Mouse (Mus musculus): ENCODE measurements around the gene Iqsec1. TPM values are rescaled to one million over a fixed set of nuclear protein-coding genes. Genes with fewer than 3 reads are reported as not detected.

Gene Iqsec1
- polyA plus RNA-seq, 1 experiment from 2014 or later: 2.6 TPM

DNA sequence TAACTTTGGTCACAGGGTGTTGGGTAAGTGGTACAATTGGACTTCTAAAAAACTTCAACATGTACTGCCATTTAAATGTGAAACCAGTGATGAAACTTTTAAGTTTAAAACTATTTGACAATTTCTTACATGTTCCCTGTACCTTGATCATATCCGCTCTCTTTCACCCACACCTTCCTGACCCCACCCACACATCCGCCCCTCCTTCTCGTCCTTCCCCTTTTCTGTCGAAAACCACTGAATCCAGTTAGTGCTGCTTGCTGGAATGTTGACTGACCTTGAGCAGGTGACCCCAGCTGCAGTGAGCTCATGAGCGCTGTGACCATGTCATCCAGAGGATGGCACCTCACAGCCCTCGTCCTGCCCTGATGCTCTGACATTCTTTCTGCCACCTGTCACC lies 359.0 kb downstream of the Iqsec1 start:
- ATAC-seq (ENCODE audit: insufficient read depth): no peak
- Histone ChIP-seq H3K4me1 (replicated peaks) (peaks cover 51% of the 10 kb centered on the region), H3K4me3 (replicated peaks) (no peak overlapping the region), H3K9me3 (replicated peaks) (no peaks in the 10 kb centered on the region), H3K36me3 (replicated peaks) (peaks cover 97% of the 10 kb centered on the region), H3K27me3 (no peaks in the 10 kb centered on the region), H3K9ac (no peak overlapping the region), H3K4me2 (no peak overlapping the region), H3K27ac (replicated peaks) (peak overlapping the region; percentile 2; the same call in 1 of the 2 replicates)
- WGBS (ENCODE audit: insufficient replicate concordance): 56% methylated on average over 6 of the region's 6 CpGs

DNA sequence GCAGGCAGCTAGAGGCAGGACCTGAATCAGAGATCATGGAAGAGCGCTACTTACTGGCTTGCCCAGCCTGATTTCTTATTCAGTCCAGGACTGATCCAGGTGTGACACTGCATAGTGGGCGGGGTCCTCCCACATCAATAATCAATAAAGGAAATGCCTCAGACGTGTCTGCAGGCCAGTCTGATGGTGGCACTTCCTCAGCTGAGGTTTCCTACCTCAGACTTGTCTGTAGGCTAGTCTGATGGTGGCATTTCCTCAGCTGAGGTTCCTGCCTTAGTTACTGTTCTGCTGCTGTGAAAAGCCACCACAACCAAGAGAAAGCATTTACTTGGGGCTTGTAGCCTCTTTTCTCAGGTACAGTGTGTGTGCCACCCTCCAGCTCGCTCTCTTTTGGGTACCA lies 360.9 kb downstream of the Iqsec1 start:
- WGBS (ENCODE audit: insufficient replicate concordance): 69% methylated on average over 4 of the region's 4 CpGs
- no peaks in the 10 kb centered on the region for H3K9me3 ChIP-seq (replicated peaks)
- peak overlapping the region; percentile 21; the same call in 1 of the 2 replicates for H3K27ac ChIP-seq (replicated peaks)
- no peak overlapping the region for H3K4me2 ChIP-seq
- no peak for ATAC-seq (ENCODE audit: insufficient read depth)
- H3K9ac ChIP-seq: no peak overlapping the region
- H3K27me3 ChIP-seq: no peaks in the 10 kb centered on the region
- H3K4me3 ChIP-seq (replicated peaks): no peak overlapping the region
- peaks cover 80% of the 10 kb centered on the region for H3K36me3 ChIP-seq (replicated peaks)
- peaks cover 70% of the 10 kb centered on the region for H3K4me1 ChIP-seq (replicated peaks)

DNA sequence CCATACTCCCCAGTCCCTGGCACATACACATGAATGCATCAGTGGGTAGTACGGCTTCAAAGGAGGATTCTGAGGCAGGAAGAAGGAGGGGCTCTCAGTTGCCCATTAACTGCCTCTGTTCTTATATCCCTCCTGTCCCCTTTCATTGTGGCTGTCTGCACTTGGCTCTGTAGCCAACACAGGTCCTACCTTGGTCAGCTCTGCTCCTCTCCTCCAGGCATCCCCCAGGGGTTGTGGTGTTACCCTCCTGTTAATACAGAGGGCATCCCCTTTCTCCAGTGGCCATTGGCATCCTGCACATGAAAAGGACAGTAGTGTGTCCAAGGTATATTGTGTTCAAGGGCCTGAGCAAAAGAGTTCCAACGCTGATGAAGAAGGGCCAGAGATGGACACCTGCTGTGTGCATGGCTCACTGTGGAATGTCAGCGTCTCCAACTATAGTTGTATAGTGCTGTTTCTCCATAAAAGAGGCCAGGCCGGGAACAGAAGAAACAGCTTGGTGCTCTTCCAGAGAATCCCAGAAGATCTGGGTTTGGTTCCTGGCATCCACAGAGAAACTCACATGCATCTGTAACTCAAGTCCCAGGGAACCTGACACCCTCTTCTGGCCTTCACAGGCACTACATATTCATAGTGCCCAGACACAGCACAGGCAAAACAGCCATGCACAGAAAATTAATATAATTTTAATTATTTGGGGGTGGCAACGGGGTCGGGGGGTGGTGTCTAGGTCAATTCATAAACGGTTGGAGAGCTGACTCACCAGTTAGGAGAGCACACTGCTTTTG lies 363.1 kb downstream of the Iqsec1 start:
- peak overlapping the region; percentile 73 for H3K4me2 ChIP-seq
- H3K9ac ChIP-seq: peak overlapping the region; percentile 78
- no peak for ATAC-seq (ENCODE audit: insufficient read depth)
- no peaks in the 10 kb centered on the region for H3K27me3 ChIP-seq
- peak overlapping the region; percentile 61 for H3K4me3 ChIP-seq (replicated peaks)
- peaks cover 58% of the 10 kb centered on the region for H3K36me3 ChIP-seq (replicated peaks)
- peaks cover 92% of the 10 kb centered on the region for H3K4me1 ChIP-seq (replicated peaks)
- H3K27ac ChIP-seq (replicated peaks): peak overlapping the region; percentile 97
- H3K9me3 ChIP-seq (replicated peaks): no peaks in the 10 kb centered on the region
- WGBS (ENCODE audit: insufficient replicate concordance): 76% methylated on average over 7 of the region's 7 CpGs

DNA sequence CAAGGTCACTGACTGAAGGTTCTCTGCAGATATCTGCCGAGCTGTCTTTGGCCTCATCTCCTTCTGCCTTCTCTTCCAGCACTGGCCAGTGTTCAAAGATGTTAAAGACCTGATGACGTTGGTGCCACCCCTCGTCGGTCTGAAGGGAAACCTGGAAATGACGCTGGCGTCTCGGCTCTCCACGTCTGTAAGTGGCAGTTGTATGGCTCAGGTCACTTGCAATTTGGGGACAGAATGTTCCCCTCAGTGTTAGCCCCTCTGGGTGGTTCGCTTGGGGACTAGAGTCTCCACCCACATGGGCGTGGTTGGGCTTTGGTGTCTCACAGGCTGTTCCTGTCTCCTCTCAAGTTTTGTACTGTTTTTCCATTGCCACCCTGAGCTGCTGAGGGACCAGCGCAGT lies 363.8 kb downstream of the Iqsec1 start:
- ATAC-seq (ENCODE audit: insufficient read depth): peak; percentile 38
- Histone ChIP-seq H3K36me3 (replicated peaks) (peaks cover 52% of the 10 kb centered on the region), H3K9ac (peak overlapping the region; percentile 78), H3K4me3 (replicated peaks) (peak overlapping the region; percentile 61), H3K27me3 (no peaks in the 10 kb centered on the region), H3K4me1 (replicated peaks) (peaks cover 94% of the 10 kb centered on the region), H3K27ac (replicated peaks) (peak overlapping the region; percentile 97), H3K4me2 (peak overlapping the region; percentile 73), H3K9me3 (replicated peaks) (no peaks in the 10 kb centered on the region)
- WGBS (ENCODE audit: insufficient replicate concordance): 18% methylated on average over 11 of the region's 11 CpGs

DNA sequence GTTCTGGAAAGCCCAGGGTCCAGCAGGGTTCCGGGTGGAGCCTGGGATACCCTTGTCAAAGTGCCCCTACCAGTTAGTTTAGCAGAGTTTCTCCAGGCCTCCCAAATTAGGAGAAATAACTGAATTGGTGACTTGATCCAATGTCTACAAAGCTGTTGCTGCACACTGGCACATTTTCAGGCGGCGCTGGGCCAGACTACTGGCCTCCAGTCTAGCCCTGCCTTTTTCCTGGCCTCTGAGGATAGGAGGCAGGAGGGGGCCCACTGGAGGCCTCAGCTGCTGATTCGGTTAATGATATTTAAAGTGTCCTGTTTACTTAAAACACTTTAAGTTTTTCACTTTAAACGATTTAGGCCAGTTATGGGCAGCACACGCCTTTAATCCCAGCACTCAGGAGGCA lies 364.3 kb downstream of the Iqsec1 start:
- H3K27me3 ChIP-seq: no peaks in the 10 kb centered on the region
- H3K9me3 ChIP-seq (replicated peaks): no peaks in the 10 kb centered on the region
- H3K4me2 ChIP-seq: peak overlapping the region; percentile 73
- no peak for ATAC-seq (ENCODE audit: insufficient read depth)
- H3K4me3 ChIP-seq (replicated peaks): peak overlapping the region; percentile 61
- H3K4me1 ChIP-seq (replicated peaks): peaks cover 94% of the 10 kb centered on the region
- peak overlapping the region; percentile 97 for H3K27ac ChIP-seq (replicated peaks)
- 26% methylated on average over 6 of the region's 6 CpGs for WGBS (ENCODE audit: insufficient replicate concordance)
- peaks cover 46% of the 10 kb centered on the region for H3K36me3 ChIP-seq (replicated peaks)
- H3K9ac ChIP-seq: peak overlapping the region; percentile 78

DNA sequence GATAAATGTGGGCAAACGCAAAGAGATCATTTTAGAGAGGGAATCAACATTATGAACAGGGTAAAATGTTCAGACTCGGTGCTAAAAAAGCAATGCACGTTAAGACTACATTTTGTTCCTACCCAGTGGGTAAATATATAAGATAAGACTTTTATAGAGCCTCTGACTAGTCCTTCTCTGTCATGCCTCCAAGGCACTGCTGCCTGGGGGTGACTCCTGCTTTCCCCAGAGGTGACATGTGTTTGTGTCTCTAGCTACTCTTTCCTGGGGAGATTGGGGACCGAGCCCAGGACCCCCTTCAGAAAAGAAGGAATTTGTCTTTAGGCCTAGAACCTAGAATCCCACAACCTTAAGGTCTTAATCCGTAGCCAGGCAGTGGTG lies 365.0 kb downstream of the Iqsec1 start:
- 0 out of 2 replicates have a peak, but pooled peaks have one; percentile 15 for ATAC-seq (ENCODE audit: insufficient read depth)
- Histone ChIP-seq H3K27me3 (no peaks in the 10 kb centered on the region), H3K36me3 (replicated peaks) (peaks cover 39% of the 10 kb centered on the region), H3K9me3 (replicated peaks) (no peaks in the 10 kb centered on the region), H3K4me3 (replicated peaks) (peak overlapping the region; percentile 61), H3K4me1 (replicated peaks) (peaks cover 95% of the 10 kb centered on the region), H3K27ac (replicated peaks) (peak overlapping the region; percentile 97), H3K9ac (peak overlapping the region; percentile 78), H3K4me2 (peak overlapping the region; percentile 73)
- 22% methylated on average over 5 of the region's 5 CpGs for WGBS (ENCODE audit: insufficient replicate concordance)

DNA sequence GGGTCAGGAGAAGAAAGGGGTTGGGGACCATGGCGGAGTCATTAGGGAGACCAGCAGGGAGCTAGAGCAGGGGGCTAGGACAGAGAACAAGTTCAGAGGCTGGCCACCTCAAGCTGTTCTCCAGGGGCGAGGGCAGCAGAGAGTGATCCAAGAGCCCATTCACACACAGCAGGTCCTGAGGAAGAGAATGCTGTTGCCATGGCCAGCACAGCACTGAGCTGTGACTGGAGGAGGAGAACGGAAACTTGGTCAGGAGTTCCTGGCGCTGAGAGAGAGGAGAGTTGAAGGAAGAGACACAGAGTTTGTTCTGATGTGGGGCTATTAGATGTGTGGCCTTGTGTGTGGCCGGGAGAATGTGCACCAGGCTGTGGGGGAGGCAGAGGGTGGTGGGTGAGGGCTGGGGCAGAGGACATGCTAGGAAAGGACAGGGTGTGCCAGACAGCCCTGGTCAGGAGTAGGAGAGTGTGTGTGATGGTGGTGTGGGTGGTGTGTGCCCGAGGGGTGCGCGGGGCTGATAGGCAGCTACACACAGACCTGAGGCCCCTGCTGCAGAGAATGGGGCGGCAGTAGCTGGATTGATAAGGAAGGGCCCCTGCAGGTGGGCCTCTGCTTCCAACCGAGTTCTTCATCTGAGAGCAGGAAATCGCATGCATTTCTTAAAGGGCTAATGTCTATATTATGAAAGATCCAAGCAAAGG lies 365.6 kb downstream of the Iqsec1 start:
- peak overlapping the region; percentile 61 for H3K4me3 ChIP-seq (replicated peaks)
- peak overlapping the region; percentile 97 for H3K27ac ChIP-seq (replicated peaks)
- ATAC-seq (ENCODE audit: insufficient read depth): peak; percentile 89
- H3K9me3 ChIP-seq (replicated peaks): no peaks in the 10 kb centered on the region
- H3K9ac ChIP-seq: peak overlapping the region; percentile 78
- 20% methylated on average over 11 of the region's 11 CpGs for WGBS (ENCODE audit: insufficient replicate concordance)
- H3K36me3 ChIP-seq (replicated peaks): peaks cover 33% of the 10 kb centered on the region
- no peaks in the 10 kb centered on the region for H3K27me3 ChIP-seq
- peak overlapping the region; percentile 73 for H3K4me2 ChIP-seq
- peaks cover 98% of the 10 kb centered on the region for H3K4me1 ChIP-seq (replicated peaks)

DNA sequence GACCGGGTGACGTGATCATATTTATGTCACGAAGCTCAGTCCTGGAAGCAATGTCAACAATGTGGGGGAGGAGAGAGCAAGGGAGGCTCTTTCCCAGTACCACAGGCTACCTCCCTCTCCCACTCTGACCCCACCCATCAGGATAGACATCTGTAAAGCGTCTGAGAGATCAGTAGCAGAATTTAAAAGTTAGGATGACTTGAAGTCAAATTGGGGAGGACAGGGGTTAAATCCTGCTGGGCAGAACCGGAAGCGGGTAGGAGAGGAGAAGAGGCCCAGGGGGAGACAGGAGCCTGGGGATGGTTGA lies 366.9 kb downstream of the Iqsec1 start:
- Histone ChIP-seq H3K9ac (peak overlapping the region; percentile 78), H3K4me2 (peak overlapping the region; percentile 73), H3K27ac (replicated peaks) (peak overlapping the region; percentile 97), H3K36me3 (replicated peaks) (peaks cover 20% of the 10 kb centered on the region), H3K9me3 (replicated peaks) (no peaks in the 10 kb centered on the region), H3K27me3 (no peaks in the 10 kb centered on the region), H3K4me3 (replicated peaks) (peak overlapping the region; percentile 61), H3K4me1 (replicated peaks) (peaks cover 98% of the 10 kb centered on the region)
- 34% methylated on average over 6 of the region's 6 CpGs for WGBS (ENCODE audit: insufficient replicate concordance)
- no peak for ATAC-seq (ENCODE audit: insufficient read depth)

DNA sequence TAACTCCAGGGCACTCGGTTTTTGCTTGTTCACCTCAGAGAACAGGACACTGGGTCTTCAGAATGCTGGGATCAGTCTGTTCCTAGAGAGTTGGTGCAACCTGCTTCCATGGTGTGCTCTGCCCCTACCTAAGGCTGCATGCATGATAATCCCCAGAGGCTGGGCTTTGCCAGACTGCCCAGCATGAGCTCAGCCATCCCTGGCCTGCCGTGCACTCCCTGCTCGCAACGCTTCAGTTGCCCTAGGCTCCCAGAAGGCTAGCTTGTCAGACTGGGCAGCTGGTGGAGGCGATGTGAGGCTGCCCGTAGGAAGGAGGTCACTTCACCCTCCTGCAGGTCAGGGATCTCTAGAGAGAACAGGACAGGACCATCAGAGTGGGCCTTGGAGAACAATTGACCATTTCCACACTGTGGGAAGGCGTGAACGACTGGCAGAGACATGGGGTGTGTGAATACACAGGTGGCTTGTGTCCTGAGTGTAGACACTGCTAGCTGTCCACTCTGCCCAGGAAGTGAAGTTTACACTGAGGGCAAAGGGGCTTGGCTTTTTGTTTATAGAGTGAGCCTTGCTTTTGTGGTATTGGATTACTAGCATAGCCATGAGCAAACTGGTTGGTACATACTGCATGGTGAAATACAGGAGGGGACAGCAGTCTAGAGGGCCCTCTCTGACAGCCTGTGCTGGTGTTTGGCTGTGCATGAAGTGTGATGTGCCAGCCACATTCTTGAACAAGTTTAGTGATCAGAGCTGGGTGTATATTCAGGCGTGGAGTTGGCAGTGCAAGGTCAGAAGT lies 367.5 kb downstream of the Iqsec1 start:
- H3K9ac ChIP-seq: peak overlapping the region; percentile 78
- H3K4me1 ChIP-seq (replicated peaks): peaks cover 99% of the 10 kb centered on the region
- no peaks in the 10 kb centered on the region for H3K27me3 ChIP-seq
- peak overlapping the region; percentile 73 for H3K4me2 ChIP-seq
- ATAC-seq (ENCODE audit: insufficient read depth): no peak
- peak overlapping the region; percentile 97 for H3K27ac ChIP-seq (replicated peaks)
- H3K36me3 ChIP-seq (replicated peaks): peaks cover 14% of the 10 kb centered on the region
- H3K4me3 ChIP-seq (replicated peaks): peak overlapping the region; percentile 61
- no peaks in the 10 kb centered on the region for H3K9me3 ChIP-seq (replicated peaks)
- 45% methylated on average over 9 of the region's 9 CpGs for WGBS (ENCODE audit: insufficient replicate concordance)

DNA sequence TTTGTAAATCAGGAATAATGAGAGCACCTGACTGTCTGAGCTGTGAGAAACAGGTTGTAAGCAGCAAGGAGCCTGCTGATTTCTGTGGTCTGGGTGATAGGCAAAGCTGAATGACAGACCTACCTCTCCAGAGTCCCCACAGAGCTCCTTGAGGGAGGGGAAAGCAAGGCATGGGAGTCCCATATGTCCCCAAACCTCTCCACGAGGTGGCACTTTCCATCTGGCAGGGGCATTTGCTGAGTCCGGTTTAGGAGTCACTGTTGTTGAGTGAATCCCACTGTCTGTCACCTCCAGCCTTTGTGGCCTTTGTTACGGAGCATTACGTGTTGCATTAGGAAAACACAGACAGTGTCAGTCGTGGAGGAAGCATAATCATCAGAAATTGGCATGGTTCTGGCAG lies 368.5 kb downstream of the Iqsec1 start:
- 30% methylated on average over 5 of the region's 5 CpGs for WGBS (ENCODE audit: insufficient replicate concordance)
- peak overlapping the region; percentile 78 for H3K9ac ChIP-seq
- H3K4me1 ChIP-seq (replicated peaks): peaks cover 100% of the 10 kb centered on the region
- no peaks in the 10 kb centered on the region for H3K9me3 ChIP-seq (replicated peaks)
- no peaks in the 10 kb centered on the region for H3K27me3 ChIP-seq
- peak overlapping the region; percentile 97 for H3K27ac ChIP-seq (replicated peaks)
- ATAC-seq (ENCODE audit: insufficient read depth): no peak
- H3K4me2 ChIP-seq: peak overlapping the region; percentile 73
- H3K4me3 ChIP-seq (replicated peaks): peak overlapping the region; percentile 61
- H3K36me3 ChIP-seq (replicated peaks): peaks cover 4% of the 10 kb centered on the region; the same call in 1 of the 2 replicates

Measured in liver, embryonic 15.5 days (tissue).